Mouse (Mus musculus) limb, embryonic 15.5 days (tissue): ENCODE measurements at regions not wholly inside any gene's neighbourhood (a gene's known extent, or its start where the extent isn't known, plus 50 kb on each side); places are given as distances from the start of the nearest gene placed in this dataset. TPM values are rescaled to one million over a fixed set of nuclear protein-coding genes. Genes with fewer than 3 reads are reported as not detected.
A peak's percentile ranks its signal among the peaks of the same experiment; 100 is the strongest.

ENCODE experiments used
- ATAC-seq: fragments of 200-750 bp; cut with Nextera tagmentation; 2 replicates; pipeline ENCODE4 v1.8.0; 2017; ENCODE audit warnings: low read depth, moderate TSS enrichment; ENCODE audit not compliant: insufficient number of reproducible peaks, low FRiP score, low TSS enrichment
- H3K27ac ChIP-seq: fragments of 300-500 bp; sonication (generic); 2 replicates; pipeline ENCODE4 v1.5.1; 2015; ENCODE audit warnings: moderate library complexity, mild to moderate bottlenecking, inconsistent platforms
- H3K27me3 ChIP-seq: fragments of 300-500 bp; sonication (generic); 2 replicates; pipeline ENCODE4 v1.6.1; 2015; ENCODE audit warnings: inconsistent platforms
- H3K36me3 ChIP-seq: fragments of 300-500 bp; sonication (generic); 2 replicates; pipeline ENCODE4 v1.6.1; 2015; ENCODE audit warnings: inconsistent platforms
- H3K4me1 ChIP-seq: fragments of 300-500 bp; sonication (generic); 2 replicates; pipeline ENCODE4 v1.6.1; 2015; ENCODE audit warnings: inconsistent platforms
- H3K4me2 ChIP-seq: fragments of 300-500 bp; sonication (generic); 2 replicates; pipeline ENCODE4 v1.6.1; 2015; ENCODE audit warnings: mild to moderate bottlenecking, inconsistent platforms
- H3K4me3 ChIP-seq: fragments of 300-500 bp; sonication (generic); 2 replicates; pipeline ENCODE4 v1.5.1; 2015; ENCODE audit warnings: mild to moderate bottlenecking, inconsistent platforms
- H3K9ac ChIP-seq: fragments of 300-500 bp; sonication (generic); 2 replicates; pipeline ENCODE4 v1.6.1; 2015; ENCODE audit warnings: inconsistent platforms
- H3K9me3 ChIP-seq: fragments of 300-500 bp; sonication (generic); 2 replicates; pipeline ENCODE4 v1.6.1; 2016; ENCODE audit warnings: inconsistent platforms
- WGBS: fragments of 180-500 bp; shearing (Covaris S2); methylation state at CpG from one replicate; pipeline ENCODE4 v1.1.7; 2015; 5-methylcytosine and 5-hydroxymethylcytosine counted together
- microRNA-seq: library from miRNA; unstranded; fragments of <30 nt; microRNA quantifications from one replicate; pipeline ENCODE4, GENCODE M21; 2016

- Histone ChIP-seq H3K9me3 (no peaks in the 10 kb centered on the region), H3K4me3 (no peak overlapping the region), H3K4me2 (no peak overlapping the region), H3K9ac (no peak overlapping the region), H3K27me3 (no peaks in the 10 kb centered on the region), H3K4me1 (peaks cover 1% of the 10 kb centered on the region; the same call in 1 of the 2 replicates), H3K27ac (no peak overlapping the region), H3K36me3 (no peaks in the 10 kb centered on the region)
- WGBS, result 76% methylated on average over 5 of the region's 5 CpGs
- no peak for ATAC-seq
Observed at GRCm38 (mm10) chr14:105383382-105383781, 125.0 kb downstream of the Ndfip2 start.

GRCm38 (mm10) chr14:105380101-105380500 lies 121.7 kb downstream of the Ndfip2 start:
- Histone ChIP-seq H3K4me2 (no peak overlapping the region), H3K9me3 (no peaks in the 10 kb centered on the region), H3K27ac (no peak overlapping the region), H3K4me1 (peaks cover 11% of the 10 kb centered on the region), H3K36me3 (no peaks in the 10 kb centered on the region), H3K4me3 (no peak overlapping the region), H3K9ac (no peak overlapping the region), H3K27me3 (no peaks in the 10 kb centered on the region)
- 48% methylated on average over 4 of the region's 4 CpGs for WGBS
- ATAC-seq, result no peak

DNA sequence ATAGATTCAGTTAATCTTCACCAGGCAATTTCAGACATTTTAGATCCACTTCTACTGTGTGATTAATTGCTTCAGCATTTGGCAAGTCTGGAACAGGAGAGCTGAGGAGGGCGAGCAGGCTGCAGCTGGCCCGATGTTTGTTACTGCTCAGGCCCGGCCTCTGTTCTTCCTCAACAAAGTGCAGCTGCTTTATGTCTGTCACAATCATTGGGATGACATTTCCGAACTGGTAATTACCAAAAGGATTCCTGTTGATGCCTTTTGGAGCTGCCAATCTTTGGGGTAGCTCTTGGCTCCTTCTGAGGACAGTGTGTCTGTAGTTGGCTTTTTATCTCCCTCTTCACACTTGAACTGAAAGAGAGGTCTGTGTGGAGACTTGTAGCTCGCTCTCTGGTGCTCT lies 119.4 kb downstream of the Ndfip2 start:
- no peaks in the 10 kb centered on the region for H3K36me3 ChIP-seq
- H3K4me3 ChIP-seq, result no peak overlapping the region
- 17% methylated on average over 5 of the region's 5 CpGs for WGBS
- no peaks in the 10 kb centered on the region for H3K9me3 ChIP-seq
- no peak overlapping the region for H3K4me2 ChIP-seq
- H3K9ac ChIP-seq, result no peak overlapping the region
- peak overlapping the region; percentile 59; the same call in 1 of the 2 replicates for H3K27ac ChIP-seq
- peak; percentile 80 for ATAC-seq
- no peaks in the 10 kb centered on the region for H3K27me3 ChIP-seq
- peaks cover 11% of the 10 kb centered on the region for H3K4me1 ChIP-seq

DNA sequence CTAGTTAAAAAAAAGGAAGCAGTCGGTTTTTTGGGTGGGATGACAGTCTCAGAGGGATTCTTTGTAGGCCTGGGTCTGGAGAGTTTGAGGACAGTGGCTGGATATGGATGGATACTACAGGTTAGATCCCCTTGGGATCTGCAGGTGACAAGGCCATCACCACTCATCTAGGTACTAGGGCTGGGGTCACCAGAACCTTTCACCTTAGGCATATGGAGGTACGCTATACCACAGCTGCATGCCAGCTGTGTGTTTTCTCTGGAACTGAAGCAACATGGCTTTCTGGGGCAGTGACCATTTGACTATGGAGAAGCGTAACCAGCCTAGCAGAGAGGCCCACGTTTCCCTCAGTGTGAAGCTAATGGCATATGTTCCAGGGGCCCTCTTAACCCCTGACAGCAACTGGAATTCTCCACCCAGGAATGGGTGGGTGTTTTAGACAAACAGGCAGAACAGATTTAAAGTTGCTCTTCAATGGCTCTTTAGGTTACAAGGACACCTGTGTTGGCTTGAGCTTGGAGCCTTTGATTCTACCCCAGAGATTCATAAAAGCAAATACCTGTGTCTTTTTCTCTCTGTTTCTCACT lies 118.8 kb downstream of the Ndfip2 start:
- no peak overlapping the region for H3K4me3 ChIP-seq
- H3K9me3 ChIP-seq, result no peaks in the 10 kb centered on the region
- ATAC-seq, result peak; percentile 63; the same call in 1 of the 2 replicates
- H3K27me3 ChIP-seq, result no peaks in the 10 kb centered on the region
- peak overlapping the region; percentile 39; the same call in 1 of the 2 replicates for H3K27ac ChIP-seq
- peaks cover 11% of the 10 kb centered on the region for H3K4me1 ChIP-seq
- WGBS, result 41% methylated on average over 4 of the region's 4 CpGs
- no peaks in the 10 kb centered on the region for H3K36me3 ChIP-seq
- H3K4me2 ChIP-seq, result no peak overlapping the region
- H3K9ac ChIP-seq, result no peak overlapping the region

DNA sequence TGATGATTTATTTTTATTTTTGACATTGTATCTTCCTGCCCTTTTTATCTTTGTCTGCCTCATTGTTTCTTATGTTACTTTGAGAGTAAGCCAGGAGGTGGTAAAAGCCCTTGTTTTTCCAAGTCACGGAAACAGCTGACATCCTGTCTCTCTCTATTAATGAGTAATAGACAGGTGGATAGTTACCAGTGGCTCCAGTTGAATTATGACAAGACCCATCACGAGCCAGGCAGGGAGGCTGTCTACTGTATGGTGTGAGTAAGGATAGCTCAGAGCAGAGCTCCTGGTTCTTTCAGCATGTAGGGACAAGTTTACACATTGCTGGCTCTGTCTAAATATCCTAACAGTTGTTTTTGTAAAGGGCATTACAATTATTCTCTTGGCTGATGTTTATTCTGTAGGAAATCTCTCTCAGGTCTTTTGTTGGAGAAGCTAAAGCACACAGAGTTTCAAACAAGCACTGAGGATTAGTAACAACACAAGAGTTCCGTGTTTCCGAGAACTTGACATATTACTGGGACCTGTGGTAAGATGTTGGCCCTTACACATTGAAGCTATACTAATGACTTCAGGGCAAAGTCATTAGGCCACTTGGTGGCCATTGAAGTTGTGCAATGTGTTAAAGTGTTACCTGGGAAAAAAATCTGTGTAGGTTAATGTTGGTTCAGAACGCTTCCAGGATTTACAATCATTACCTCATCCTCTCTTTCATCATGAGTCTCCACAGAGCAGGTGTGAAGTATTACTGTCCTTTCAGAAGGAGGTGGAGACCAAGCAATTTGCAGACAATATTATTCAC lies 111.5 kb downstream of the Ndfip2 start:
- H3K4me2 ChIP-seq, result no peak overlapping the region
- no peak for ATAC-seq
- no peaks in the 10 kb centered on the region for H3K4me1 ChIP-seq
- 53% methylated on average over 5 of the region's 5 CpGs for WGBS
- H3K9ac ChIP-seq, result no peak overlapping the region
- H3K27ac ChIP-seq, result no peak overlapping the region
- no peaks in the 10 kb centered on the region for H3K9me3 ChIP-seq
- H3K4me3 ChIP-seq, result no peak overlapping the region
- no peaks in the 10 kb centered on the region for H3K27me3 ChIP-seq
- no peaks in the 10 kb centered on the region for H3K36me3 ChIP-seq

DNA sequence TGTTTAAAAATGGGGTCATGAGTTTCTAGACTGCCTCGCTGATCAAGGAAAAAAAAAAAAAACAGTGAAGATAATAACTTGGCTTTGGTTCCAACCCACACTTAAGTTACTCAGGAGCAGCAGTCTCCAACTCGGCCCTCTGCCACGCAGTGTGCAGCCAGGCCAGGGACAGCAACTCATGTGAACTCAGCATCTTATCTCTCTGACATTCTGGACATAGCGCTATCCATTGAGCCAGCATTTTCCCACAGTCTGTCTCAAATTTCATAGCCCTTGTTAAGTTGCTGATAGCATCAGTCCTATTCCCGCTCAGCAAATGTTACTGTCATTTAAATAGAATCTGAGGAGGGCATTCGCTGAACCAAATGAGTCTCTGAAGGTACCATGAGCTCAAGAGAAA lies 102.2 kb downstream of the Ndfip2 start:
- H3K4me1 ChIP-seq, result no peaks in the 10 kb centered on the region
- H3K27me3 ChIP-seq, result no peaks in the 10 kb centered on the region
- no peaks in the 10 kb centered on the region for H3K36me3 ChIP-seq
- no peak overlapping the region for H3K4me2 ChIP-seq
- ATAC-seq, result no peak
- no peak overlapping the region for H3K4me3 ChIP-seq
- no peak overlapping the region for H3K9ac ChIP-seq
- WGBS, result 62% methylated on average over 6 of the region's 6 CpGs
- H3K9me3 ChIP-seq, result no peaks in the 10 kb centered on the region
- no peak overlapping the region for H3K27ac ChIP-seq

- H3K4me3 ChIP-seq, result no peak overlapping the region
- H3K36me3 ChIP-seq, result no peaks in the 10 kb centered on the region
- ATAC-seq, result no peak
- 77% methylated on average over 3 of the region's 3 CpGs for WGBS
- H3K4me1 ChIP-seq, result no peaks in the 10 kb centered on the region
- no peak overlapping the region for H3K27ac ChIP-seq
- H3K4me2 ChIP-seq, result no peak overlapping the region
- no peak overlapping the region for H3K9ac ChIP-seq
- H3K9me3 ChIP-seq, result no peaks in the 10 kb centered on the region
- H3K27me3 ChIP-seq, result no peaks in the 10 kb centered on the region
Observed at GRCm38 (mm10) chr14:105359829-105360228, 101.5 kb downstream of the Ndfip2 start.

Small RNAs in the stretch of these regions (microRNA-seq; reads per million reads assigned to microRNA genes)
- gene Gm22406 (not detected), gene Mir6390 (not detected)
